Mouse (Mus musculus) adrenal gland, adult 8-10 months (tissue): ENCODE results near the gene Cbx2. TPM values are rescaled to one million over a fixed set of nuclear protein-coding genes. Genes with fewer than 3 reads are reported as not detected.

Experiments used
- DNase-seq: peaks from one replicate; pipeline ENCODE4 v3.0.0; 2022
- total RNA-seq, 4 experiments: library from RNA; stranded (reverse); gene quantifications; 2 replicates each; pipeline ENCODE4 v1.2.4; 2022

Gene Cbx2
- total RNA-seq = 1 to 10 TPM; 4.6 to 8.1 (median 5.6) TPM

- peak; percentile 68 for DNase-seq
Measured at GRCm38 (mm10) chr11:119022895-119023615, at the start of gene Cbx2. Gene Cbx2 (plus strand): TSS chr11:119022962.

GRCm38 (mm10) chr11:118974340-118974739, 48.4 kb upstream of the Cbx2 start:
- no peak for DNase-seq

GRCm38 (mm10) chr11:118975427-118975826, 47.3 kb upstream of the Cbx2 start:
- no peak for DNase-seq

GRCm38 (mm10) chr11:118975917-118976316, 46.8 kb upstream of the Cbx2 start:
- no peak for DNase-seq

- no peak for DNase-seq
Measured at GRCm38 (mm10) chr11:118980388-118980787, 42.4 kb upstream of the Cbx2 start.

GRCm38 (mm10) chr11:118981012-118981776, 41.6 kb upstream of the Cbx2 start:
- DNase-seq = no peak

GRCm38 (mm10) chr11:118982593-118983113, 40.1 kb upstream of the Cbx2 start:
- DNase-seq = no peak

GRCm38 (mm10) chr11:118985571-118985970, 37.2 kb upstream of the Cbx2 start:
- DNase-seq = no peak

GRCm38 (mm10) chr11:118987999-118988398, 34.8 kb upstream of the Cbx2 start, which contains the start of gene Enpp7:
Gene Enpp7 (plus strand): TSS chr11:118988188.
- no peak for DNase-seq

- DNase-seq = no peak
Measured at GRCm38 (mm10) chr11:118992781-118993180, 30.0 kb upstream of the Cbx2 start.

- DNase-seq = no peak
Measured at GRCm38 (mm10) chr11:118995448-118995847, 27.3 kb upstream of the Cbx2 start.

- DNase-seq = no peak
Measured at GRCm38 (mm10) chr11:118997182-118997581, 25.6 kb upstream of the Cbx2 start.

GRCm38 (mm10) chr11:118998540-118999265, 24.1 kb upstream of the Cbx2 start:
- peak; percentile 40 for DNase-seq

- no peak for DNase-seq
Measured at GRCm38 (mm10) chr11:118999361-118999804, 23.4 kb upstream of the Cbx2 start.

- no peak for DNase-seq
Measured at GRCm38 (mm10) chr11:119000877-119001276, 21.9 kb upstream of the Cbx2 start.

- DNase-seq = no peak
Measured at GRCm38 (mm10) chr11:119001493-119002128, 21.2 kb upstream of the Cbx2 start.

GRCm38 (mm10) chr11:119005547-119006275, 17.1 kb upstream of the Cbx2 start:
- no peak for DNase-seq

- no peak for DNase-seq
Measured at GRCm38 (mm10) chr11:119006462-119006861, 16.3 kb upstream of the Cbx2 start.

GRCm38 (mm10) chr11:119007461-119008456, 15.0 kb upstream of the Cbx2 start:
- DNase-seq = no peak

- DNase-seq = no peak
Measured at GRCm38 (mm10) chr11:119014455-119014854, 8.3 kb upstream of the Cbx2 start.
